In the genomic region with DNA sequence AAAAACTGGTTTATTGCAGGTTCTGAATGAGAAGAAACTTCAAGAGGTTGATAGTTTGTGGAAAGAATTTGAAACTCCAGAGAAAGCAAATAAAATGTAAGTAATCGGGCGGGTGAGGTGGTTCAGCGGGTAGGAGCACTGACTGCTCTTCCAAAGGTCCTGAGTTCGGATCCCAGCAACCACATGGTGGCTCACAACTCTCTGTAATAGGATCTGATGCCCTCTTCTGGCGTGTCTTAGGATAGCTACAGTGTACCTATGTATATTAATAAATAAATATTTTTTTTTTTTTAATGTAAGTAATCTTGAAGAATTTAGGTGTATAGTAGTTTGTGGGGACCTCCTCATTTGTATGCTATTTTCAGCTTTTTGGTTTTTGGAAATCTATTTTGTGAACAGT, we compare ENCODE assay signal across 1 mouse cellular context.
A peak's percentile ranks its signal among the peaks of the same experiment; 100 is the strongest.
TF ChIP-seq lines count a peak whose summit lies in the region.

No protein-coding gene starts in this region.

TF ChIP-seq in MEL, 35 proteins besides CTCF, POLR2A, EP300 and RAD21:
- TF ChIP-seq TBP (IDR thresholded peaks at IDR 0.05; ENCODE audit: low read depth, low read length), result no peak
- peak; percentile 45; the same call in 1 of the 2 replicates for TF ChIP-seq SIN3A (IDR thresholded peaks at IDR 0.05; ENCODE audit: low read length)
- no peak for TF ChIP-seq CHD1 (IDR thresholded peaks at IDR 0.05; ENCODE audit: low read depth, low read length)
- TF ChIP-seq JUND (IDR thresholded peaks at IDR 0.05; ENCODE audit: low read depth, low read length), result no peak
- TF ChIP-seq POLR2AphosphoS2 (IDR thresholded peaks at IDR 0.05; ENCODE audit: low read length), result peak; percentile 23; the same call in 1 of the 2 replicates
- peak; percentile 65; the same call in 1 of the 2 replicates for TF ChIP-seq MYC (IDR thresholded peaks at IDR 0.05; ENCODE audit: low read depth, low read length)
- no peak for TF ChIP-seq MEF2A (IDR thresholded peaks at IDR 0.05; ENCODE audit: extremely low read depth, insufficient replicate concordance, low read depth, low read length, poor library complexity, severe bottlenecking)
- TF ChIP-seq ZNF384 (IDR thresholded peaks at IDR 0.05; ENCODE audit: low read depth, low read length), result peak; percentile 48; the same call in 1 of the 2 replicates
- TF ChIP-seq MXI1 (IDR thresholded peaks at IDR 0.05; ENCODE audit: low read depth, low read length), result 0 out of 2 replicates have a peak, but pooled peaks have one; percentile 33
- no peak for TF ChIP-seq ZKSCAN1 (IDR thresholded peaks at IDR 0.05; ENCODE audit: low read depth, low read length)
- TF ChIP-seq POLR2AphosphoS5 (IDR thresholded peaks at IDR 0.05; ENCODE audit: borderline replicate concordance, low read depth, low read length), result no peak
- no peak for TF ChIP-seq CHD2 (IDR thresholded peaks at IDR 0.05; ENCODE audit: low read length)
- no peak for TF ChIP-seq GABPA (IDR thresholded peaks at IDR 0.05; ENCODE audit: low read depth, low read length)
- TF ChIP-seq TCF12 (IDR thresholded peaks at IDR 0.05; ENCODE audit: low read depth, low read length), result no peak
- TF ChIP-seq ETS1 (IDR thresholded peaks at IDR 0.05; ENCODE audit: low read depth, low read length), result no peak
- TF ChIP-seq ZMIZ1 (IDR thresholded peaks at IDR 0.05; ENCODE audit: low read depth, low read length), result no peak
